Mouse (Mus musculus): ENCODE measurements at regions not wholly inside any gene's neighbourhood (a gene's known extent, or its start where the extent isn't known, plus 50 kb on each side); places are given as distances from the start of the nearest gene placed in this dataset.
A peak's percentile ranks its signal among the peaks of the same experiment; 100 is the strongest.

- DNase-seq (ENCODE audit: extremely low spot score, low spot score) = peak; percentile 10
Observed at GRCm38 (mm10) chr1:190316175-190316574, 145.7 kb upstream of the Prox1 start.

- DNase-seq (ENCODE audit: extremely low spot score, low spot score) = peak; percentile 9
Observed at GRCm38 (mm10) chr1:190309831-190310230, 139.3 kb upstream of the Prox1 start.

- DNase-seq (ENCODE audit: extremely low spot score, low spot score) = peak; percentile 9
Observed at GRCm38 (mm10) chr1:190307751-190308150, 137.2 kb upstream of the Prox1 start.

- no peak for DNase-seq (ENCODE audit: extremely low spot score, low spot score)
Observed at GRCm38 (mm10) chr1:190297666-190298327, 127.3 kb upstream of the Prox1 start.

GRCm38 (mm10) chr1:190290061-190290460, 119.5 kb upstream of the Prox1 start:
- DNase-seq (ENCODE audit: extremely low spot score, low spot score) = no peak

- no peak for DNase-seq (ENCODE audit: extremely low spot score, low spot score)
Observed at GRCm38 (mm10) chr1:190286481-190287145, 116.1 kb upstream of the Prox1 start.

- DNase-seq (ENCODE audit: extremely low spot score, low spot score) = no peak
Observed at GRCm38 (mm10) chr1:190285636-190286035, 115.1 kb upstream of the Prox1 start.

GRCm38 (mm10) chr1:190285049-190285448, 114.5 kb upstream of the Prox1 start:
- no peak for DNase-seq (ENCODE audit: extremely low spot score, low spot score)

- no peak for DNase-seq (ENCODE audit: extremely low spot score, low spot score)
Observed at GRCm38 (mm10) chr1:190284138-190284537, 113.6 kb upstream of the Prox1 start.

GRCm38 (mm10) chr1:190280081-190280858, 109.8 kb upstream of the Prox1 start:
- no peak for DNase-seq (ENCODE audit: extremely low spot score, low spot score)

- no peak for DNase-seq (ENCODE audit: extremely low spot score, low spot score)
Observed at GRCm38 (mm10) chr1:190274911-190275310, 104.4 kb upstream of the Prox1 start.

- DNase-seq (ENCODE audit: extremely low spot score, low spot score) = no peak
Observed at GRCm38 (mm10) chr1:190270784-190271385, 100.4 kb upstream of the Prox1 start.

GRCm38 (mm10) chr1:190269181-190269580, 98.7 kb upstream of the Prox1 start:
- DNase-seq (ENCODE audit: extremely low spot score, low spot score) = no peak

- no peak for DNase-seq (ENCODE audit: extremely low spot score, low spot score)
Observed at GRCm38 (mm10) chr1:190265085-190265780, 94.7 kb upstream of the Prox1 start.

- DNase-seq (ENCODE audit: extremely low spot score, low spot score) = no peak
Observed at GRCm38 (mm10) chr1:190264501-190264900, 94.0 kb upstream of the Prox1 start.

GRCm38 (mm10) chr1:190263620-190264019, 93.1 kb upstream of the Prox1 start:
- peak; percentile 23 for DNase-seq (ENCODE audit: extremely low spot score, low spot score)

- DNase-seq (ENCODE audit: extremely low spot score, low spot score) = no peak
Observed at GRCm38 (mm10) chr1:190259576-190259975, 89.1 kb upstream of the Prox1 start.

- DNase-seq (ENCODE audit: extremely low spot score, low spot score) = no peak
Observed at GRCm38 (mm10) chr1:190250574-190251246, 80.2 kb upstream of the Prox1 start.

- DNase-seq (ENCODE audit: extremely low spot score, low spot score) = no peak
Observed at GRCm38 (mm10) chr1:190242526-190242925, 72.0 kb upstream of the Prox1 start.

GRCm38 (mm10) chr1:190239796-190240195, 69.3 kb upstream of the Prox1 start:
- DNase-seq (ENCODE audit: extremely low spot score, low spot score) = no peak

GRCm38 (mm10) chr1:190230866-190231265, 60.4 kb upstream of the Prox1 start:
- DNase-seq (ENCODE audit: extremely low spot score, low spot score) = no peak

All from neural tube, embryonic 10.5 days (tissue).